Mouse (Mus musculus): ENCODE measurements around the gene 4930467E23Rik.
"Not testable (repeated sequence)": the region's sequence is repeated elsewhere in the genome, so short reads cannot be mapped to it uniquely, and the experiment has no call there.

Gene 4930467E23Rik

GRCm38 (mm10) chr8:19729276-19729675 is at the start of gene 4930467E23Rik:
Gene 4930467E23Rik (plus strand): TSS chr8:19729576.
- not testable (repeated sequence) for DNase-seq (ENCODE audit: low read depth)

- not testable (repeated sequence) for DNase-seq (ENCODE audit: low read depth)
Measured at GRCm38 (mm10) chr8:19682311-19682710, 47.1 kb upstream of the 4930467E23Rik start.

- DNase-seq (ENCODE audit: low read depth), result not testable (repeated sequence)
Measured at GRCm38 (mm10) chr8:19685476-19685875, 43.9 kb upstream of the 4930467E23Rik start.

- not testable (repeated sequence) for DNase-seq (ENCODE audit: low read depth)
Measured at GRCm38 (mm10) chr8:19688802-19689525, 40.4 kb upstream of the 4930467E23Rik start.

GRCm38 (mm10) chr8:19689745-19690144 is 39.6 kb upstream of the 4930467E23Rik start:
- DNase-seq (ENCODE audit: low read depth), result not testable (repeated sequence)

- not testable (repeated sequence) for DNase-seq (ENCODE audit: low read depth)
Measured at GRCm38 (mm10) chr8:19691421-19691820, 38.0 kb upstream of the 4930467E23Rik start.

GRCm38 (mm10) chr8:19697497-19698077 is 31.8 kb upstream of the 4930467E23Rik start:
- not testable (repeated sequence) for DNase-seq (ENCODE audit: low read depth)

- DNase-seq (ENCODE audit: low read depth), result not testable (repeated sequence)
Measured at GRCm38 (mm10) chr8:19698123-19698522, 31.3 kb upstream of the 4930467E23Rik start.

GRCm38 (mm10) chr8:19698722-19699121 is 30.7 kb upstream of the 4930467E23Rik start:
- not testable (repeated sequence) for DNase-seq (ENCODE audit: low read depth)

- DNase-seq (ENCODE audit: low read depth), result not testable (repeated sequence)
Measured at GRCm38 (mm10) chr8:19701326-19701725, 28.1 kb upstream of the 4930467E23Rik start.

- not testable (repeated sequence) for DNase-seq (ENCODE audit: low read depth)
Measured at GRCm38 (mm10) chr8:19702276-19702675, 27.1 kb upstream of the 4930467E23Rik start.

GRCm38 (mm10) chr8:19702972-19703709 is 26.2 kb upstream of the 4930467E23Rik start:
- DNase-seq (ENCODE audit: low read depth), result peak; percentile 80

GRCm38 (mm10) chr8:19703906-19704305 is 25.5 kb upstream of the 4930467E23Rik start:
- not testable (repeated sequence) for DNase-seq (ENCODE audit: low read depth)

- not testable (repeated sequence) for DNase-seq (ENCODE audit: low read depth)
Measured at GRCm38 (mm10) chr8:19704441-19705215, 24.7 kb upstream of the 4930467E23Rik start.

GRCm38 (mm10) chr8:19705216-19705600 is 24.2 kb upstream of the 4930467E23Rik start:
- DNase-seq (ENCODE audit: low read depth), result not testable (repeated sequence)

GRCm38 (mm10) chr8:19706101-19706725 is 23.2 kb upstream of the 4930467E23Rik start:
- DNase-seq (ENCODE audit: low read depth), result not testable (repeated sequence)

GRCm38 (mm10) chr8:19706918-19707760 is 22.2 kb upstream of the 4930467E23Rik start:
- DNase-seq (ENCODE audit: low read depth), result not testable (repeated sequence)

- DNase-seq (ENCODE audit: low read depth), result not testable (repeated sequence)
Measured at GRCm38 (mm10) chr8:19707761-19708443, 21.5 kb upstream of the 4930467E23Rik start.

GRCm38 (mm10) chr8:19708976-19709375 is 20.4 kb upstream of the 4930467E23Rik start:
- DNase-seq (ENCODE audit: low read depth), result not testable (repeated sequence)

- not testable (repeated sequence) for DNase-seq (ENCODE audit: low read depth)
Measured at GRCm38 (mm10) chr8:19709488-19709887, 19.9 kb upstream of the 4930467E23Rik start.

All from c-Kit-positive CD71-positive TER-119-negative erythroid progenitor cells, embryonic 14.5 days (primary cell).